Mouse (Mus musculus): ENCODE measurements at regions not wholly inside any gene's neighbourhood (a gene's known extent, or its start where the extent isn't known, plus 50 kb on each side); places are given as distances from the start of the nearest gene placed in this dataset.

DNA sequence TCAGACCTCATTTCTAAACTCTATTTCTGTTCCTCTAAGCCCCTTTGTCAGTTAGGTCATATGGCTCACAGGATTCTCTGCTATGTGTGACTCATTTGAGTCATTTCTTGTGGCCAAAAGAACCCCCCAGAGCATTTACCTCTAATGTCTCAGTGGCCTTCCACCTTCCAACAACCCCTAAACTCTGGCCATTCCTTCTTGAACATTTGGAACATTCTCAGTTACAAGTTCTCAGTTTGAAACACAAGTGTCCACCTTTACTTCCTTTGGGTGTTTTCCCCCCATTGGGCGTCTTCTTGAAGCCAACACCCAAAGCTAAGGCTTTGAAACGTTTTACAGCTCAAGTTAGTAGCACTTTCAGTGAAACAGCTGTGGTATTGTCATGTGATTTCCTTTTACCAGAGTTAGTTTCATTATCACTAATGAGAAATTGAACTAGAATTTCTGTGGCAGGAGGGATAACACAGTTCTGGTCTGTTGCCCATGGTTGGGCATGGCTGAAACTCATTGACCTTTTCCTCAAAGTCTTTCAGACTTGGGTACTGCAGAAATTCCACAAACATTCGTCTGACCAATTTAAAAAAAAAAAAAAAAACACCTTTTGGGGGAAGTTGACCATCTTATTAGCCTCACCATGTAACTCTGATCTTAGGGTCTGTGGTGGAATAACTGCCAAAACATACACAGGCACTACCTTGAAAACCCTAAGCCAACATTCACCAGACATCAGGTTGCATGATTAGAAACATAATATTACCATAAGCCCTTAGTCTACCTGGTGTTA is 201.8 kb downstream of the Nfkbiz start:
- TF ChIP-seq CTCF (IDR thresholded peaks at IDR 0.05; ENCODE audit: borderline replicate concordance, control insufficient read depth, extremely low read depth, insufficient read depth, low read length, poor library complexity) (no peak), POLR2A (IDR thresholded peaks at IDR 0.05; ENCODE audit: control insufficient read depth, extremely low read depth, insufficient read depth, low read length, poor library complexity) (no peak)
